Mouse (Mus musculus) CH12F3 (cell line): ENCODE measurements around the gene Prr13.

Experiments
- in situ Hi-C: fragments of 300-500 bp; cut with MboI; formaldehyde crosslinking; loops from 2 replicates; pipeline ENCODE4 v1.14.3; 2020; ENCODE audit warnings: low sequenced_read_pairs

Prr13 gene

DNA sequence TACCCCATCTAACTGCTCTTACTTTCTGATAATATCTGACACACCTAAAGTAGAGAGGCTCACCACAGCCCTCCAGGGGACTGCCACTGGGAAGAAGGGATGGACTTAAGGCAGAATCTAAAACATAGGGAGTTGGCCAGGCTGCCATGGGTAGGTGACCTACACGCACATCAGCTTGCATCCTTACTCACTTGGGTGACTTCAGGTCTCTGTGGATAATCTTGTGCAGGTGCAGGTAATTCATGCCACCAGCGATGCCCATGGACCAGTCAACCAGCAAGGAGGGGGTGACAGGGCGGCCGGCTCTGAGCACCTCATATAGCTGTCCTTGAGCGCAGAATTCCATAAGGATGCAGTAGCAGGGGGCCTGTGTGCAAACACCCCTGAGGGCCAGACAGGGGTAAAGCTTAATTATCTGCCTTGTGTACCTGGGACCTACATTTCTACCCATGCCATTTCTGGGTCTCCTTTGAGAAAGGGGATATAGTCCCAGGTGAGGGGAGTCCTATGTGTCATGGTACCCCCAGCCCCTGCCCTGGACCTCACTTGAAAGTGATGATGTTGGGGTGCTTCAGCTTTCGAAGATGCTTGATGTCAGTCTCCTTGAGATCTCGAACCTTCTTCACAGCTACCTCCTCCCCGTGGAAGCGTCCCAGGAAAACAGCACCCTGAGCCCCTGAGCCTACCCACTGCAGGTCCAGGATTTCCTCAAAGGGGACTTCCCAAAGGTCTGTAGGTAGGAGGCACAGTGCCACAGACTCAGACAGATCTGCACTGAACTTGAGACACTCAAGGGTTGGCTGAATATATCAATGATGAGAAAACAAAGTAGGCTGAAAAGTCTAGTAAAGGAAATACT is 45.3 kb downstream of the Prr13 start:
- in situ Hi-C loops: no loop called here

DNA sequence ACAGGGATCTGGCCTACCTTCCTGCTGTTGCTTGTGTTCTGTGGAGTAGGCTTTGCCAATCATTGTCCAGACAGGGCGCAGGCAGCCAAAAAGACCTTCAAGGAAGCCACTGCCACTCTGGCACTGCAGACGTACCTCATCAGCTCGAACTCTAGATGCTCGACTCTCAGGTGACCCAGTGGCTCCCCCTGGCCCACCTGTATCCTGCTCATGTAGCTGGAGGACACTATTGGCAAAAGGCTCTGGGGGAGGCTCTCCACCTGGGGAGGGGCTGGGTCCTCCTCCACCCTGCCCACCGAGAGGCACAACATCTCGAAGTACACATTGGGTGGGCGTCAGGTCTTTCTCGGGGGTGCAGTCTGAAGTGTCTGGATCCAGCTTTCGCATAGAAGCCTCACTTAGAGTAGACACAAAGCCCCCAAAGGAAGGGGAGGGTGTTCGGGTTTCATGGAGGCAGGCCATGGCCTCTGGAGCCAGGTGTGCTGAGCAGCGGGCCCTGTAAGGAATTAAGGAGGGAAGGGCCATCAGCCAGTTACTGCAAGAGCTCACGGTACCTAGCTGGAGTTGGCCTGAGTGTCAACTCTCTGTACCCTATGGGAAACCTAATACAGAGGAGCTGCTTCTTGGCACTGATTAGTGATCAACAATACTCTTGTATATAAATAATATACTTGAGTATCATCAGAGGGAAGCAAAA is 46.4 kb downstream of the Prr13 start:
- in situ Hi-C loops: no loop called here

DNA sequence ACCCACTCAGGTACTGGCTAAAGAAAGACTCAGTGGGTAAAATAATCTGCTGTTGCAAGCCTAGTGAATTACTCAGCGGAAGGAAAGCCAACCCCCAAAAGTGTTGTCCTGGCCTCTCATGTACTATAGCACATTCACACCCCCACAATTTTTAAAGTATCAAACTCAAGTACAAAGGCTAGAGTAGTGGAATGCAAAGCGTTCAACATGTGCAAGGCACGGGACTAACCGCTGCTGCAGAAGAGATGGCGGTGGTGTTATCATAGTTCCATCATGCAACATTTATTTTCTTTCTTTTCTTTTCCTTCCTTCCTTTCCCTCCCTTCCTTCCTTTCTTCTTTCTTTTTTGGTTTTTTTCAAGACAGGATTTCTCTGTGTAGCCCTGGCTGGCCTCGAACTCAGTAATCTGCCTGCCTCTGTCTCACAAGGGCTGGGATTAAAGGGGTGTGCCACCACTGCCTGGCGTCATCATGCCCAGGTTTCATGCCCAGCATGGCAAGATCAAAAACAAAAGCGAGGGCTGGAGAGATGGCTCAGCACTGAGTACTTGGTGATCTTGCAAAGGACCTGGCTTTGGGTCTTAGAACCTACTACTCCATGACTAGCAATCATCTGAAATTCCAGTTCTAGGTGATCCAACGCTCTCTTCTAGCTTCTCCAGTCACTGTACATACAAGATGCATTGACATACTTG is 47.1 kb downstream of the Prr13 start:
- in situ Hi-C loops: no loop called here

DNA sequence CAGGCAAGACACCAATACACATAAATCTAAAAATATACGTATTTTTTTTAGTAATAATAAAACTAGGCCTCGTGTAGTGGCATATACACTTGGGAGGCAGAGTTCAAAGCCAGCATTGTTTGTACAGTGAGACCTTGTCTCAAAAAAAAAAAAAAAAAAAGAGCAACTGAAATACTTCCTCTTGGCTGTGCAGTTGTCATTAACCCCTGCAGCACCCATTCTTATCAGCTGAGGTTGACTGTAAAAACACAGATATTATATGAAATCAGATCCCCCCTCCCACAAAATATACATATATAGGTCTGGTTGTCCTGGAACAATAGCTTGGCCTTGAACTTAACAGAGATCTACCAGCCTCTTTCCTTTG is 47.6 kb downstream of the Prr13 start:
- in situ Hi-C loops: no loop called here

DNA sequence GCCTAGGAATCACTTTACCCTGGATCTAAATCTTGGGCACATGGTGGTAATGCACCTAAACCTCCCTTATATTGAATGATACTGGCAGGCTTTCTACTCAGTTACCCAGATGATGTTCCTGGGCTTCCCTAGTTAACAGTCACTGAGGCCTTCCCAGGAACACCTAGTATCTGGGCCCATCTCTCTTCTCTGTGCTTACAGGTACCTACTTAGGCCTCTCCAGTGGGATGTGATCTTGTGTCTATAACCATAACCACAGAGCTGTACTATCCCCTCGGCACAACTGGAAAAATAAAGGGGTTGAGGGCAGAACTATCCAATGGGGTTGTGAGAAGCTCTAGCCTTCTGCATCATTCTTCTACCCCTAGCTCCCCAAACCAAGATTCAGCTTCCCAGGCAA is 48.0 kb downstream of the Prr13 start:
- in situ Hi-C loops: no loop called here

DNA sequence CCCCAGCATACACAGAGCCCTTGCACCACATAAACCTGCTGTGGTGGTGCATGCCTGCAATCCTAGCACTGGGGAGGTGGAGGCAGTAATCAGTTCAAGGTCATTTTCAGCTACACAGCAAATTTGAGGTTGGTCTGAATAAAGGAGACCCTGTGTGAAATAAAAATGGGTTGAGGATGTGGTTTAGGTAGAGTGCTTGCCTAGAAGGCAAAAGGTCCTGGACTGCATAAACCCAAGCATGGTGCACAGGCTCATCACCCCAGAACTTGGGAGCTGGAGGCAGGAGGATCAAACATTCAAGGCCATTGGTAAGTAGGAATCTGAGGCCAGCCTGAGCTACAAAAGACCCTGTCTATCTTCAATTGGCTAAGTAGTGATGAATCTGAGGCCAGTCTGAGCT is 48.7 kb downstream of the Prr13 start:
- in situ Hi-C loops: no loop called here

DNA sequence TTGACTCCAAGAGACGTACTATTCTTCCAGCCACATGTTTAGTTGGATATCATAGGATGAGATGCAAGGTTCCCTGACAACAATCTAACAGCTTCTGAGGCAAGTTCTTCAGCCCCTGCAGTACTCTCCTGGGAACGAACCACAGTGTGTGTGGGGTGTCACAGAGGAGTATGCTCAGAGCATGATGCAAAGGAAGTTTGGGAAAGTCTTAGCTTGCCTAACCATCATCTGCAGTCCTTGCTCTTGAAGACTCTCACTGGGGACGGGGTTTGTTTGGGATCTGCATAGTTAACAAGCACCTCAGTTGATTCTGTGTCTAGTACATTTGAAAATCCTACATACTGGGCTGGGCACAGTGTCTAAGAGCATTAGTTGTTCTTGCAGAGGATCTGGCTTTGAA is 49.5 kb downstream of the Prr13 start:
- in situ Hi-C loops: no loop called here

DNA sequence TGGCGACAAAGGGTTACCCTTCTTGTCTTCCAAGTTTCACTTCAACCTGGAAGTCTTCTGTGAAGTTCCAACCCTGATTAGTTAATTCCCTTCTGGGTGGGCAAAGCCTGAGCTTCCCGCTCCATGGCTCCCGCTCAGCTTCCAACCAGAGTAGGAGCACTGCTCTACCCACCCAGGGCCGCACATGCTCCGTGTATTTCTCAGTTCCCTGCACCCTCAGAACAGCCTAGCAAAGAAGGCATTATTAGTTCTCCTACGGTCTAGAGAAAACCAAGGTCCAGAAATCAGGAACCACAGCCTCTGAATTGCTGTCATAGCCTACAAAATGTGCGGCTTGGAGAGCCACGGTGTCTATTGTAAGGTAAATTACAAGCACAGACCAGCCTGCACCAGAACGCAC is 51.3 kb downstream of the Prr13 start:
- in situ Hi-C loops: no loop called here

DNA sequence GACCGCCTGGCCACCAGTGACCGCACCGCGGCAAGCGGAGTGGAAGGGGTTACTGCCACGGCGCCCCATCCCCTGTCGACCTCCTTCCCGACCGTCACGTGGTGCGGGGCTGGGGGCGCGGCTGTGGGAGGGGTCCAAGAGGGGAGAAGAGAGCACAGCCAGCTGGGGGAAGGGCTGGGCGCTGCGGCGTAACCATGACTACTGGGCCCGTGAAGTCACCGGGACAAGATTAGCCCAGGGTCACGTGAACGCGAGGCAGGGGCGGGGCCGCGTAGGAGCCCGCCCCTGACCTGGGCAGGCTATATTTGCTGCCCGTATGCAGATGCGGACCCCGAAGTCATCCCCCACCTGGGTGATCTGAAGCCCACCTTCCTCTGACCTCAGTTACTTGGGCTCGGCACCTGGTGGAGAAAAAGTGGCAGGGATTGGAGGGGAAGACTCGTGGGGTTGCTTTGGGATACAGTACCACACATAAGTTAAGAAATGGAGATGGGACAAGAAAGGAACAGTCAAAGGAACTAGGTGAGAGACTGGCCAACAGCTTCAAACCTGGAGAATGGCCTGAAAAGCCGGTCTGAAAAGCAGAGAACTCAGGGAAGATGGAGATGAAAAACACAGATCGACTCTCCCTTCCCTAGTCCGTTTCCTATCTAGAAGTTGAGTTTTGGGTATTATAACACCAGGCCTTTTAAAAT is 51.9 kb downstream of the Prr13 start:
- in situ Hi-C loops: no loop called here

DNA sequence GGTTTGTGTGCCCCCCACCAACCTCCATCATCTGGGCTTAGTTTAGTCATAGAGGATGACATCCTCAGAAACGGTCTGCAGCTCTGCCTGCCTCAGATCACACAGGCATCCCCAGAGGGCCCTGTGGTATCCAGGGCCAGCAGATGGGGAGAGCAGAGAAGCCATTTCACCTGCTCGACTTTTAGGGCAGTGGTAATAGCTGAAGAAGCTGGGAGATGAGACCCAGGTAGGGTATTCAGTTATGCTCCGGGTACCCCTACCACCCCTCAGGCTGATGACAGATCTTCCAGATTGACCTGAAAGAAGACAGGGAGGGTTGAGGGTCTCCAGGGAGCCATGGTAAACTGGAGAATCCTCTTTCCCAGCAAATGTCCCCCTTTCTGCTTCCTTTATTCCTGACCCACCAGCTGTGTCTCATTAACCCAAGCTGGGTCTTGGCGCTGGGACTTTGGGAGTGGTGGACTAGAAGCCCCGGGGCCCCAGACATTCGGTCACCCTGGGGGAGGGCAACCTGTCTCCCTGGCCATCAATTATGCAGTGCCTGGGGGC is 52.5 kb downstream of the Prr13 start:
- in situ Hi-C loops: no loop called here

DNA sequence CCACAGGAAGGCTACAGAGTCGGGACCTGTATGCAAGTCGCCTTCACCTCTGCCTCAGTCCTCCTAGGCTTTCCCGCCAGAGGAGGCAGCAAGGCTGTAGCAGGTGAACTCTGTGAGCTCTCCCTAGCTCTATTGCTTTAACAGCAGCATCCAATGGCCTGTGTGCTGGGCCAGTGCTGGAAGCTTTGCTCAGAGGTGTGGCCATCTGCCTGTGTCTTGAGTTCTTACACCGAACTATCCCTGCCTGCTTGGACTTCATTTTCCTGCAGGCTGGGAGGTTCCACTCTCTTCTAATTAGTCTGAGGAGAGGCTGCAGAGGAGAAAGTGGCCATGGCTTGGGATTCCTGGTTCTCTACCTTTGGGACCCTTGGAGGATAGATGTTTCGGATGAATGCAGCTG is 53.2 kb downstream of the Prr13 start:
- in situ Hi-C loops: no loop called here
